Mouse (Mus musculus): ENCODE data around the gene Glis3.

Glis3 gene

GRCm38 (mm10) chr19:28592981-28593380 lies 86.9 kb downstream of the Glis3 start:
- no peak for DNase-seq (ENCODE audit: low read depth, low spot score)

- no peak for DNase-seq (ENCODE audit: low read depth, low spot score)
These were observed 88.0 kb downstream of the Glis3 start for GRCm38 (mm10) chr19:28591736-28592477.

GRCm38 (mm10) chr19:28580499-28580898 lies 99.4 kb downstream of the Glis3 start:
- DNase-seq (ENCODE audit: low read depth, low spot score), result no peak

- DNase-seq (ENCODE audit: low read depth, low spot score), result peak; percentile 61
These were observed 100.0 kb downstream of the Glis3 start for GRCm38 (mm10) chr19:28579724-28580375.

- DNase-seq (ENCODE audit: low read depth, low spot score), result no peak
These were observed 102.9 kb downstream of the Glis3 start for GRCm38 (mm10) chr19:28577023-28577422.

- no peak for DNase-seq (ENCODE audit: low read depth, low spot score)
These were observed 103.3 kb downstream of the Glis3 start for GRCm38 (mm10) chr19:28576619-28577018.

GRCm38 (mm10) chr19:28573641-28574040 lies 106.2 kb downstream of the Glis3 start:
- DNase-seq (ENCODE audit: low read depth, low spot score), result no peak

- DNase-seq (ENCODE audit: low read depth, low spot score), result no peak
These were observed 110.0 kb downstream of the Glis3 start for GRCm38 (mm10) chr19:28569856-28570255.

- no peak for DNase-seq (ENCODE audit: low read depth, low spot score)
These were observed 112.8 kb downstream of the Glis3 start for GRCm38 (mm10) chr19:28567100-28567499.

- no peak for DNase-seq (ENCODE audit: low read depth, low spot score)
These were observed 113.3 kb downstream of the Glis3 start for GRCm38 (mm10) chr19:28566554-28566953.

- no peak for DNase-seq (ENCODE audit: low read depth, low spot score)
These were observed 118.2 kb downstream of the Glis3 start for GRCm38 (mm10) chr19:28561697-28562002.

GRCm38 (mm10) chr19:28560801-28561696 lies 118.8 kb downstream of the Glis3 start:
- DNase-seq (ENCODE audit: low read depth, low spot score), result no peak

- DNase-seq (ENCODE audit: low read depth, low spot score), result no peak
These were observed 120.0 kb downstream of the Glis3 start for GRCm38 (mm10) chr19:28559836-28560235.

GRCm38 (mm10) chr19:28559400-28559799 lies 120.5 kb downstream of the Glis3 start:
- DNase-seq (ENCODE audit: low read depth, low spot score), result no peak

- no peak for DNase-seq (ENCODE audit: low read depth, low spot score)
These were observed 121.2 kb downstream of the Glis3 start for GRCm38 (mm10) chr19:28558661-28559060.

- DNase-seq (ENCODE audit: low read depth, low spot score), result no peak
These were observed 122.1 kb downstream of the Glis3 start for GRCm38 (mm10) chr19:28557559-28558328.

- DNase-seq (ENCODE audit: low read depth, low spot score), result no peak
These were observed 124.5 kb downstream of the Glis3 start for GRCm38 (mm10) chr19:28555181-28555929.

GRCm38 (mm10) chr19:28550611-28551010 lies 129.3 kb downstream of the Glis3 start:
- no peak for DNase-seq (ENCODE audit: low read depth, low spot score)

GRCm38 (mm10) chr19:28546933-28547332 lies 132.9 kb downstream of the Glis3 start:
- DNase-seq (ENCODE audit: low read depth, low spot score), result no peak

GRCm38 (mm10) chr19:28545493-28545892 lies 134.4 kb downstream of the Glis3 start:
- DNase-seq (ENCODE audit: low read depth, low spot score), result no peak

- DNase-seq (ENCODE audit: low read depth, low spot score), result no peak
These were observed 141.1 kb downstream of the Glis3 start for GRCm38 (mm10) chr19:28538813-28539212.

Measured in retina, postnatal 7 days (tissue).